Mouse (Mus musculus) T-helper 17 cell (primary cell): ENCODE data around the gene Upk1b.

Experiments
- in situ Hi-C, 2 experiments: fragments of 300-600 bp; cut with MboI, MseI; formaldehyde crosslinking; loops; 1 replicate in 1 of 2; 2 replicates in 1 of 2; pipeline ENCODE4 v1.15.1; 2025; ENCODE audit warnings: high pct_unique_total_duplicates in 2 of 2

Gene Upk1b

DNA sequence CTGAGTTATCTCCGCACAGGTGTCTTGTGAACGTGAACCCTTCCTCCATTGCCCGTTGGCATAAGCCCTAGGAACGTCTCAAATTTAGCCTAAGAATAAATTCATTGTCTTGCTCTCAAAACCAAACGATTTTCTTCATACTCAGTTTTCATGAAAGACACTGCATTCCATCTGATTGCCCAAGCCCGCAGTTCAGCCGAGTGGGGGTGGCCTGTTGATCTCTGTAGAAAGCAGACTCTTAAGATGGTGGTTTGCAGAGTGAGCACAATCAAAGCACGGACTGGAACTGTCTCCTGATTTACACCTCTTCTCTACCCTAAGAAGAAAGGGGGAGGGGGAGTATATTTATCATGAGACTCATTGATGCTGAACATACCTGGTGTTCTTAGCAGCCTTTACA lies 37.7 kb downstream of the Upk1b start:
- in situ Hi-C loops: no loop called here

DNA sequence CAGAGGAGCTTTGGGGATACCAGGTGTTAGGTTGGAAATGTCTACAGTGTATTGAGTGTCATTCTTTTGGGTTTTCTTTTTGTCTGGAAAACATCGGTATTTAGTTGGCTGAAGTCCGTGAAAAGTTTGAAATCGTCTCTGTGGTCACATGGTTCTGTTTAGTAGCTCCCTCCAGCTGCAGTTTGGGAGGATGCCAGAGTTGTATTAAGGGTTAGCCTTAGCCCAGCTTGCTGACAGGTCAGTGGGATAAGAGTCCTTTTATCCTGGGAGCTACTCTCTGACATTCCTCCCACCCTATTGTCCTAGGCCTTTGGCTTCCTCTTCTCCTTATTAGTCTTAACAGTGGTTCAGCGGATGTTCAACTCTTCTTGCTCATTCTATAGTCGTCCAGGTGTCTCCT lies 38.2 kb downstream of the Upk1b start:
- in situ Hi-C loops: no loop called here

DNA sequence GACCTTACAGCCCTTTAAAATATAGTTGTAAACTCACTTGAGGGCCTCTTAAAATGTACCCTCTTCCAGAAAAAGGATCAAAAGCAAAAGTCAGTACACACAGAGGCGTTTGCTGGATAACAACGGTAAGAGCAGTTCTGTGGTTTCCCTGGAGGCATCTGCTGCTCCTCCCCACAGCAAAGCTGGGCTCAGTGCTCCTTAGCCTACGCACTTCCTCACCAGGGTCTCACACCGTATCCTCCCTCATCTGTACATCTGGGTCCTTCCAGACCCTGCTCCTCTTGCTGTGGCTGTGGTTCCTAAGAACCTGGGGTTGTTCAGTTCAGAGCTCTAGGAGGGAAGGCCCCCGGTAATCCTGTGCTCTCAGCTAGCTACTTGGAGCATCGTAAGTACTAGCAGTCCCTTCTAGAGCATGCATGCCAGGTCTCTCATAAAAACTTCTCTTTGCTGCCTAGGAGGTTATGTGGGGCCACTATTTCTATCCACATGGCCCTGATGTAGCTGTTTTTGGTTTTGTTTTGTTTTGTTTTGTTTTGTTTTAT lies 39.2 kb downstream of the Upk1b start:
- in situ Hi-C loops: no loop called here

DNA sequence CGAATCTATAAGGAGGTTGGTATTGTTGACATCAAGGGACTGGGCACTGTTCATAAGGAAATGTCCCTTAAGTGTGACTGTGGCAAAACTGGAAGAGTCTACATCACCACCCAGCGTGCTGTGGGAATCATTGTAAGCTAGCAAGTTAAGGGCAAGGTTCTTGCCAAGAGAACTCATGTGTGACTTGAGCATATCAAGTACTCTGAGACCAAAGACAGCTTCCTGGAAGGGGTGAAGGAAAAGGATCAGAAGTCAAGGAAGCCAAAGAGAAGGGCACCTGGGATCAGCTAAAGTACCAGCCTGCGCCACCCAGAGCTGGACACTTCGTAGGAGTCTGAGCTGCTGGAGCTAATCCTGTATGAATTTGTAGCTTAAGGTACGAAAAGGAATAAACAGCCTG lies 39.9 kb downstream of the Upk1b start:
- in situ Hi-C loops: no loop called here

DNA sequence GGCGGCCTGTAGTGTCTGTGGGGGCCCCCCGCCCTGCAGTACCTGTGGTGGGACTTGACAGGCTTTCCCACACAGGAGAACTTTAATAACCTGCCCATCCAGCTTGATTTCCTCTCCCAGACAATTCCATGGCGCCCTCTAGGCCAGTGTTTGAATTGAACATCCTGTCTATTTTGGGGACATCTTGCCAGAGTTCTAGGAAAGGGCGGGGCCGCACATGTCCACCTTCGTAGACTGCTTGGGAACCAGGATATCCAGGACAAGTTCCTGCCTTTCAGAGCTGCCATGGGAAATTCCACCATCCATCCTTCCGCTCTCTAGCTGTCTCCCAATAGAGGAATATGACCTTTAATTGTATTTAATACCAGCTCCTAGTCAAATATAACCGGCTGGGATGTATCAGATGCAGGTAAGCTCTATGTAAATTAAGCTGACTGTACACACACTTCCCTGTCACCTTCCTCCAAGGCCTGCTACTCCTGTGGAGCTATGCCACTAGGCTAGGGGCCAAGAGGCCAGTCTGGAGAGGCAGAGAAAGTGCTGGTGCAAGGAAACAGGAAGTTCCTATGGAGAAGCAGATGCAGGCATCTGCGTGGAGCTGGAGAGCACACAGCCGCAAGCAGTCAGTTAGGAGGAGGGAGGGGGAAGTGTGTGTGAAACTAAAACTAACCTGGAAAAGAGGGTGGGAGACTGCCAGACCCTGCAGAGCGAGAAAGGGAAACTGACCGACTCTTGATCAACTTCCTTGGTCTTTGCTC lies 41.8 kb downstream of the Upk1b start:
- in situ Hi-C loops: no loop called here

DNA sequence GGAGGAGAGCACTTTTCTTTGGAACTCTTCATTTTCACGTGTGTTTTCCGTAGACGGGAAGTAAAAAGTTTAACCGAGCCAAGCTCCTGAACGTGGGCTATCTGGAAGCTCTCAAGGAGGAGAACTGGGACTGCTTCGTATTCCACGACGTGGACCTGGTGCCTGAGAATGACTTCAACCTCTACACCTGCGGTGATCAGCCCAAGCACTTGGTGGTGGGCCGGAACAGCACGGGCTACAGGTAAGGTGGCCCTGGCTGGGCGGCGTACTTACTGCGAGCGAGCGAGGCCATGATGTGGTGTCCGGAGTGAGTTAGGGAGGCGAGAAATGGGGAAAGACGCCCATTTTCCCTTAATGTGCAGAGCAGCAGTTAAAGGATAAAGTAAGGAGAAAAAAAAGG lies 42.5 kb downstream of the Upk1b start:
- in situ Hi-C loops: no loop called here

DNA sequence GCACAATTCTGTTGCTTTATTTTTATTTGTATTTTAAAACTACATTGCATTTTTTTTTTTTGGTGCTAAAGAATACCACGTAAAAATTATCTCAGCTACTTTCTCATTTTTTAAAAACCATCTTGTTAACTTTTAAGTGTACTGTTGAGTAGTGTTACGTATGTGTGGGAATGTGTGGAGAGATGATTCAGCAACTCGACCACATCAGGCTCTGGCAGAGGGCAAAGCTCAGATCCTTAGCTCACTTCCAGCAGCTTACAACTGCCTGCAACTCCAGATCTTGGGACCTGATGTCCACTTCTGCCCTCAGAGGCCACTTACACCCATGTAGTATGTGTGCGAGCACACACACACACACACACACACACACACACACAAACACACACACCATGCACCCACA lies 43.6 kb downstream of the Upk1b start:
- in situ Hi-C loops: no loop called here

DNA sequence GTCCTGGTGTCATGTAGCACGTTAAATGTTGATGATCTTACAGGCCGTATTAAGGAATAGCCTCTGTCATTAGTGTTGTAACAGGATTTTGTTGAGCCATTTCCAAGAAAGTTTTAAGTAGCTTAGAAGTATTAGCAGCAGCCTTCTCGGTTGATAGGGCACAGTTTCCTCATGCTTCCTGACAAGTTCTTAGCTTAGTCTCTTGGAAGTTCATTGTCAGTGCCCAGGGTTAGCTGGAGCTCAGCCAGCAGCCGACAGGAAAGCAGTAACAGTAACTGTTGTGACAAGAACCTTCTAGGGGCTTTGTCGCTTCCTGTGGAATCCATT lies 44.0 kb downstream of the Upk1b start:
- in situ Hi-C loops: no loop called here

DNA sequence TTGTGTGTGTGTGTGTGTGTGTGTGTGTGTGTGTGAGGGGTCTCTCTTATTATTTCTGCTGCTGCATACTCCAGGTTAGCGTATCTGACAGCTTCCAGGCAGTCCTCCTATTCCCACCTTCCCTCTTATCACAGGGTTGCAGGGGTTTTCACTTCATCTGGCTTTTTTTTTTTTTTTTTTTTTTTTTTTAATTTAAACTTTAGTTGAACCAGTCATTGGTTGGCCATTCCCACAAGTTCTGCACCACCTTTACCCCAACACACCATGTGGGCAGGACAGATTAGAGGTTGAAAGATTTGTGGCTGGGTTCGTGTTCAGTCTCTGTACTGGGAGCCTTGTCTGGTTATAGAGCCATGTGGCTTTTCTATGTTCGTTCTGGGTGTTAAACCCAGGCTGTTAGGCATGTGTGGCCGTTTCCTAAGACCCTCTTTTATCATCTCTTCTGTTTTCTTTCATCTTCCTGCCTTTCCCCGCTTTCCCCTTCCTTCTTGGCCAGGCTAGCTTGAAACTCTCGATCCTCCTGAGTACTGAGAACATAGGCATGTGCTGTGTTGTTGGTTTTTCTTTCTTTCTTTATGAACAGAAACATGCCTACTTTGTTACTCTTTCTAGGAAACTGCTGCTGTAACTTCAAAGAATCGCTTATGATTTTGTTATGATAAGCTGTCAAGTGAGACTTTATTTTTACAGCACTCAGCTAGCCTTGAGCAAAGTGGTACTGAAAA lies 44.5 kb downstream of the Upk1b start:
- in situ Hi-C loops: no loop called here

DNA sequence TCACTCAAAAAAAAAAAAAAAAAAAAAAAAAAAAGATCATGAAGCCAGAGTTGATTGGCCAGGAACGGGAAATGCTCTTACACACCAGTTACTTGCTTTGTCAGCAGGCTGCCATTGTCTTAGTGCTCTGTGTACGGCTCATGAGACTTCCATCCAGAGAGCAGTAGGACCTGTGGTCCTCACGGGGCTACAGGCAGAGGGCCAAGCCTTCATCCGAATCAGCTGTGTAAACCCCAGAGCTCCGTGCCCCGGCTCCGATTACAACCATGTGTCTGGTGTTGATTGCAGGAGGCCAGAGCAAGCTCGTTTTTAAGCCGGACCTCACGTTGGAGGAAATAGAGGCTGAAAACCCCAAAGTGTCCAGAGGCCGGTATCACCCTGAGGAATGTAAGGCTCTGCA lies 46.5 kb downstream of the Upk1b start:
- in situ Hi-C loops: no loop called here

DNA sequence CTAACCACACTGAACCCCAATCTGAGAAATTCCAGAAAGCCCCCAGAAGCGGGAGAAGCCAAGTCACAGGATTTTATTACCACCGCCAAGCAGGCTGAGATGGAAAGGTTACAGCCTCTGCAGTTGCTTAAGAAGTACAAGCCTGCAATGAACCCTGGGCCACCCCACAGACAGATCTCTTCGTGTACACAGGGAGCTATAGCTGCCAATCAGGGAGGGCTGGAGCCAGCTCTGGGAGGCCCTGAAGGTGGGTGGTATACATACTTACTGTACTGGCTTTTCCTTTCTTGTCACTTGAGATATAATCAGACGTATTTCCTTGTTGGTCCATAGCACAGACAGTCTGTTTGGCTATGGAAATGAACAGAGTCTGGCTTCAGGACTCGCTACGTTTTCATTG lies 49.3 kb downstream of the Upk1b start:
- in situ Hi-C loops: no loop called here

DNA sequence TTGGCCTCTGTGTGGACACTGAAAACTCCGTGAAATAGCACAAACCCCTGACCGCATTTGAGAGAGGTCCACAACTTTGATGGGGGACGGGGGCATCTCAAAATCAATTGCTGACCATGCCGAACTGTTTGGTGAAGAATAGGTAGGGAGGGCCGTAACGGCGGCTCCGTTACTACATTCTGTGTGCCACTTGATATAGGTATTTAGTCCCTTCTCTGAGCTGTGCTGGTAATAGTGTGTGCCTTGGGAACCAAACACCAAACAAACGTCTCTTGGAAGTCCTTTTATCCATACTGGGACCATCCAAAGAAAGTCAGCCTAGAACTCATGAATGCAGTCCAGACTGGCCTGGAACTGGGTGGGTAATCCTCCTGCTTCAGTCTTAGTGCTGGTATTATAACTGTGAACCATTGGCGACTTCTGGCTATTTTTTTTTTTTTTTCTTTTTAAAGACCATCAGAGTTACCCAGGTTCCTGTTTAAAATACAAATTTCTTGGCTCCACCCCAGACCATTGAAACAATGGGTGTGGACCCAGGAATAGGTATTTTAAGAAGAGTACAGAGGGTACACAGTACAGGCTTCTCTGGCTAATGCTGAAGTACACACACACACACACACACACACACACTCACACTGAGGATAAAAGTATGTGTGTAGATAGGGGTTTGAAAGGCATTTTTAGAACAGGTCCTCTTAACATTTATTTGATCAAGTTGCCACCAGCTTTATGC lies 56.0 kb downstream of the Upk1b start:
- in situ Hi-C loops: loop anchor here (5.0 kb wide), 1 partner anchor 52 kb away; no protein-coding TSS in a partner anchor

DNA sequence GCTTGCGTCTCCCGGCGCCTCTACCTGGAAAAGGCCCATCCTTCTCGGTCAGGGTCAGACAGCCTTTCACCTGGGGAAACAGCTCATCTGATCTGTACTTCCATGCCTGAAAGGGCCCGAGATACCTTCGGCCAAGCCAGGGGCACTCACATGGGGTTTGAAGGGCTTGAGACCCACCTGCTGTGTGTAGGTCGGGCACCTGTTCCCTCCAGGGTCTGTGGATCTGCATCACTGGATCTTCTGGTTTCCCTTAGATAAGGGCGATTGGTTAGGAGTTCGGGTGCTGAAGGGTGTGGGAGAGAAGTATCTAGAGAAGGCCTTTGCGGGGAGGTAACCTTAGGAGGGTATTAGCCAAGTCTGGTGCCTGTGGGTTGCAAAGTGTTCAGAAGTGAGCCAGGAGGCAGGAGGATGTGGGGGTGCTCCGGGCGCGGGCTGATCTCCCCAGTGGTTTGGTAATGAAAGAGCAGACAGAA lies 57.4 kb downstream of the Upk1b start:
- in situ Hi-C loops: loop anchor here (5.0 kb wide), 1 partner anchor 50 kb away; no protein-coding TSS in a partner anchor

DNA sequence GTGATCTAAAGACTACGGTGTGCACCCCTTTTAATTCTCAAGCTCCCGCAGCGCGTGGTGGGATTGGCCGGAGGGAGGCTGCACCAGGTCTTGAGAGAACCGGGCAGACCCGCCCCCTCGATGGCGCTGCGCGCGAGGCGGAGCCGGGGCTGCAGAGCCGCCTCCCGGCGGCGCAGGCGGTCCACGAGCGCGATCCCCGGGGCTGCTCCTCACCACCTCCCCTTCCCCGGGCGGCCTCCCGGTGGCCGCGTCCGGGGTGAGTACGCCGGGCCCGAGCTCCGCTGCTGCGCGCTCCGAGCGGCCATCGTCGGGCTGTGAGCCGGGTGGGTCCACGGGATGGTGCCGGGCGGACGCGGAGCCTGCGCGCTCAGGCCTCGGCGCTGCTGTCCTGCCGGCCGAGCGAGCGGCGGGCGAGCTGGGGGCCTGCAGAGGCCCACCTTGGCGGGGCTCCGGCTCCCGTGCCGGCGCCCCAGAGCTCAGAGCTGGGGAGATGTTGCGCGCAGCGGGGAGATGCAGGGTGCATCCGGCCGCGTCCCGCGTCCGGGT lies 57.9 kb downstream of the Upk1b start, which contains the start of gene B4galt4:
B4galt4 (plus strand) TSS at position 152 of the 546 bp plus-strand sequence.
- in situ Hi-C loops: loop anchor here (5.0 kb wide), 1 partner anchor 50 kb away; no protein-coding TSS in a partner anchor

DNA sequence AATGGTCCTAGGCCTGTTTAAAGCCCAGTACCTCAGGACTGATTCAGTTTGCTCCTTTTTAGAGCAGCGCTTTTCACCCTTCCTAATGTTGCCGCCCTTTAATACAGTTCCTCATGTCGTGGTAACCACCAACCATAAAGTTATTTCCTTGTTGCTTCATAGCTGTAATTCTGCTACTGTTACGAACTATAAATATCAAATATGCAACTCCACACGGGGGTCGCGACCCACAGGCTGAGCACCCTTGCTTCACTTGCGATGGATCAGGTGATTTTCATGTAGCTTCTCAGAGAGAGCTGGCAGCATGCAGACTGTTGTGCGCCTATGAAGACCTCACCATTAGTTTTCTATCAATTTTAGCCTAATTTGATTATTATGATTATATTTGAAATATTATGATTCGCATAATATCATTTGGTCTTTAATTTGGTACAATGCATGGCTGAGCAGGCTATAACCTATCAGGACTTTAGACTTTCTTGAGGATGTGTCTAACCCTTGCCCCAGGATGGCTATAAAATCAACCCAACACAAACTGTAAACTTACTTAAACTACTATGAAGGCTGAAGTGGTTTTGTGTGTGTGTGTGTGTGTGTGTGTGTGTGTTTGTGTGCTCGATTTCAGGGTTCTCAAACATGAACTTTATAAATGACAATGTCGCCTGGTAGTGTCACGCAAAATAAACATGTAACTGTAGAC lies 58.8 kb downstream of the Upk1b start:
- in situ Hi-C loops: loop anchor here (5.0 kb wide), 1 partner anchor 49 kb away; no protein-coding TSS in a partner anchor

DNA sequence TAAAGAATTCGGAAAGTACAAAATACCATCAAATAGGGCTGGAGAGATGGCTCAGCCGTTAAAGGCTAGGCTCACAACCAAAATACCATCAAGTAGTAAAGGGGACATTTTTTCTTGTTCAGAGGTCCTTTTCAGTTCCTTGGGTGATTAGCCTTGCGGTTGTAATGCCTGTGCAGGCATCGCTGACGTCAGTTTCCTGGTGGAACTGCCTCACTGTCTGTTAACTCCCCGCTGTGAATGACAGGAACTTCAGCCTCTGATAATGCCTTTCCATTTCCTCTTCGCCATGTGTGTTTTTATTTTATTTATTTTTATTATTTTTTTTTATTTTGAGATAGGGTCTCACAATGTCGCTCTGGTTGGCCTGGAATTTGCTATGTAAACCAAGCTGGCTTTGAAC lies 69.2 kb downstream of the Upk1b start:
- in situ Hi-C loops: no loop called here

DNA sequence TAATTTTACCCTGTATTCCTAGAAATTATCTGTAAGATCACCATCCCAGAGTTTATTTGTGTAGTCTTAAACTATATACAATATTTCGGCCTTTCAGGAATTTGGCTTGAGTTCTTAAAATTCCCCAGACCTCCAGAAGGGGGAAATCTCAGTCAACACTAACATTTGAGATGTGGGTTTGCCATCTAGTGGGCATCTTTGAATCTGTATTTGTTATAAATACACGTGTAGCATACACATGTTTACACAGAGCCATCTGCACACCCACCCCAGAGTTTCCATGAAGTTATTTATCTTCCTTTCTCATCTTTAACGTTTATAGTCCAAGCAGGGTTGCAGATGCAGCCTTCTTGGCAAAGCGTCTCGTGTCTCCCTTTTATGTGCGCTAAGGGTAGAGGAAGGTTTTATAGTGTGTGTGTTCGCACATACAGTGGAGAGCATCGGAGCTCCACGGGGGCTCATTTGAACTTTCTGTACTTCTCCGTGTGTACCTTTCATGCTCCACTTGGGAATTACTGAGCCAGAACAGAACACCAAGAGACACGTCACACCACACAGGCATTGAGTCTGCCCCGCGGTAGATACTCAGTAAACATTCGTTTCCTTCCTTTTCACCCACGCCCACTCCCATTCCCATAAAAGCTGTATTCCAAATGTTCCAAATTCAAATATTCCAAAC lies 70.4 kb downstream of the Upk1b start:
- in situ Hi-C loops: loop anchor here (5.0 to 10.0 kb wide), 2 partner anchors 102 to 105 kb away; no protein-coding TSS in a partner anchor

DNA sequence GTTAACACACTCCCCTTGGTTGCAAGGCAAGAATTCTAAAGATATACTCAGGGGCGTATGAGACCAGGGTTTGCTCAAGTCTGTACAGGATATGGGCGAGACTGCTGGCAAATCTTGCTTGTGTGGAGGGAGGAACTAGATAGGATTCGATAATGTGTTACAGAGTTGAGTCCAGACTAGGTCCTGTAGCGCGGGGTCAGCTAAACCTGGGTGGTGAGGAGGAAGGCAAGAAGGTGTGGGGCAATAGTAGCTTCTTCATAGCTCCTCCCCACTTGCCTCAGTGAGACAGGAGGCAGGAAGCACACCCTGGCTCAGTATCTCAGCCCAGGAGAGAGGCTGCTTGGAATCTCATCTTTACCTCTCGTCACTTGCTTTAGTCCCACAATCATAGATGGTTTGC lies 71.0 kb downstream of the Upk1b start:
- in situ Hi-C loops: loop anchor here (5.0 to 10.0 kb wide), 2 partner anchors 102 to 104 kb away; no protein-coding TSS in a partner anchor

DNA sequence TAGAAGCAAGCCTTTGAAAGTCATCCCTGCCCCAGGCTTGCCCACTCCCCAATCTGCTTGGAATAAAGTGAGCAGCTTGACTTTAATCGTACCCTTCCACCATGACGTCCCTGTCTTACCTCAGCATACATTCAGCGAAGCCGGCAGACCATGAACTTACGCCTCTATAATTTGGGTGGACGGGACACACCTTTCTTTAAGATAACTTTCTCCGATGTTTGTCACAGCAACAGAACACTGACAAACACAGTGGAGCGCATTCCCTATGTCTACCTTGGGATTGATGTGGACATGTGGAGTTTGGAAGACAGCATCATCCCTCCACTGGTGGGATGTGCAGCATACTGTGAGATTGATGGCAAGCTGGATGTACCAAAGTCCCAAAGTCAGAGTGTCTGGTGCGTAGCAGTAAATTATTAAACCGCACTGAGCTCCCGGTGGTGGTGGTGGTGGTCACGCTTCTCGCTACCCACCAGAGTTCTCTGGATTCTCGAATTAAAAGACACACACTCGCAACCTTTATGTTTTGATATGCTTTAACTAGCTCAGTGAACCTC lies 71.5 kb downstream of the Upk1b start:
- in situ Hi-C loops: loop anchor here (5.0 to 10.0 kb wide), 2 partner anchors 101 to 104 kb away; no protein-coding TSS in a partner anchor

DNA sequence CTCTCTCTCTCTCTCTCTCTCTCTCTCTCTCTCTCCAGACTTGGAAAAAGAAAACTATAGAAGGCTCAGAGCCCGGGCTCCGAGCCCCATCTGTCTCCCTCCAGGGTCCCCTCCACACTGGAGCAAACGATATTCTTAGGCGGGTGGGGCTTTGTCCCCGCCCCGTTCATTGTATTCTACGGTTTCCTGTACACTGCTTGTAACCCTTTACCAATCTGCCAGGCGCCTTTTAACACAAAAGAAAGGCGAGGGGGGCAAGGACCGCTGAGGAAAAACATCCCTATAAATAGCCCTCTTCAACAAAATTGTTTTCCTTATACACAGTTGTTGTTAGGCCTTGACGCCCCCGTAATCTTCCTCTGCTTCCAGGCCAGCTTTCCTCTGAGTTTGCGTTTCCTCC lies 75.2 kb downstream of the Upk1b start:
- in situ Hi-C loops: loop anchor here (5.0 to 10.0 kb wide), 2 partner anchors 98 to 100 kb away; no protein-coding TSS in a partner anchor
